Mouse (Mus musculus): ENCODE results near the gene Ercc2.

GRCm38 (mm10) chr7:19338060-19338459 lies 43.8 kb upstream of the Ercc2 start:
- TF ChIP-seq CTCF (IDR thresholded peaks at IDR 0.05; ENCODE audit: borderline replicate concordance, insufficient read depth, low read length) (no peak), POLR2A (IDR thresholded peaks at IDR 0.05; ENCODE audit: low read depth, low read length) (no peak)

Data from embryonic fibroblast, embryonic 13.5 days (primary cell).